Mouse (Mus musculus): ENCODE measurements around the gene Tmem82. TPM values are rescaled to one million over a fixed set of nuclear protein-coding genes. Genes with fewer than 3 reads are reported as not detected.

Tmem82 gene
- polyA plus RNA-seq, 1 experiment from 2014 or later: 0.54 TPM

GRCm38 (mm10) chr4:141623666-141624065 lies 5.2 kb upstream of the Tmem82 start, which contains the start of gene Slc25a34:
TSS of gene Slc25a34 (minus strand) at chr4:141623821.
- Histone ChIP-seq H3K27me3 (no peaks in the 10 kb centered on the region), H3K9me3 (no peaks in the 10 kb centered on the region), H3K4me2 (replicated peaks) (no peak within 1 kb of the TSS), H3K36me3 (peaks cover 35% of the 10 kb centered on the region), H3K4me3 (no peak within 1 kb of the TSS), H3K27ac (no peak within 1 kb of the TSS), H3K4me1 (no peaks in the 10 kb centered on the region), H3K9ac (no peak within 1 kb of the TSS)
- 20% methylated on average over 1 of the region's 1 CpGs for WGBS
- ATAC-seq (ENCODE audit: insufficient number of reproducible peaks, insufficient read depth, low FRiP score, low TSS enrichment): no peak

GRCm38 (mm10) chr4:141623037-141623436 lies 4.6 kb upstream of the Tmem82 start:
- WGBS: 89% methylated on average over 11 of the region's 11 CpGs

GRCm38 (mm10) chr4:141622580-141622979 lies 4.1 kb upstream of the Tmem82 start:
- no peak overlapping the region for H3K9ac ChIP-seq
- H3K4me1 ChIP-seq: 0 out of 2 replicates have a peak, but pooled peaks cover 3% of the 10 kb centered on the region
- no peak overlapping the region for H3K4me3 ChIP-seq
- H3K36me3 ChIP-seq: peaks cover 24% of the 10 kb centered on the region
- no peak overlapping the region for H3K4me2 ChIP-seq (replicated peaks)
- no peaks in the 10 kb centered on the region for H3K9me3 ChIP-seq
- H3K27ac ChIP-seq: no peak overlapping the region
- no peak for ATAC-seq (ENCODE audit: insufficient number of reproducible peaks, insufficient read depth, low FRiP score, low TSS enrichment)
- H3K27me3 ChIP-seq: peaks cover 3% of the 10 kb centered on the region; the same call in 1 of the 2 replicates
- WGBS: 70% methylated on average over 5 of the region's 5 CpGs

More at GRCm38 (mm10) chr4:141623037-141623436, 4.6 kb upstream of the Tmem82 start:
- H3K4me1 ChIP-seq: no peaks in the 10 kb centered on the region
- H3K27ac ChIP-seq: no peak overlapping the region
- H3K9me3 ChIP-seq: no peaks in the 10 kb centered on the region
- no peaks in the 10 kb centered on the region; the same call in 1 of the 2 replicates for H3K27me3 ChIP-seq
- no peak overlapping the region for H3K4me3 ChIP-seq
- no peak overlapping the region for H3K9ac ChIP-seq
- H3K4me2 ChIP-seq (replicated peaks): no peak overlapping the region
- no peak for ATAC-seq (ENCODE audit: insufficient number of reproducible peaks, insufficient read depth, low FRiP score, low TSS enrichment)
- peaks cover 29% of the 10 kb centered on the region for H3K36me3 ChIP-seq

GRCm38 (mm10) chr4:141622091-141622490 lies 3.7 kb upstream of the Tmem82 start:
- WGBS: 86% methylated on average over 8 of the region's 8 CpGs
- Histone ChIP-seq H3K4me3 (no peak overlapping the region), H3K9me3 (no peaks in the 10 kb centered on the region), H3K9ac (no peak overlapping the region), H3K27ac (no peak overlapping the region), H3K27me3 (peaks cover 3% of the 10 kb centered on the region; the same call in 1 of the 2 replicates), H3K4me1 (0 out of 2 replicates have a peak, but pooled peaks cover 6% of the 10 kb centered on the region), H3K36me3 (peaks cover 21% of the 10 kb centered on the region), H3K4me2 (replicated peaks) (no peak overlapping the region)
- ATAC-seq (ENCODE audit: insufficient number of reproducible peaks, insufficient read depth, low FRiP score, low TSS enrichment): no peak

GRCm38 (mm10) chr4:141621297-141621696 lies 2.9 kb upstream of the Tmem82 start:
- Histone ChIP-seq H3K27ac (no peak overlapping the region), H3K4me2 (replicated peaks) (no peak overlapping the region), H3K9ac (no peak overlapping the region), H3K4me3 (no peak overlapping the region), H3K4me1 (0 out of 2 replicates have a peak, but pooled peaks cover 6% of the 10 kb centered on the region), H3K27me3 (peaks cover 5% of the 10 kb centered on the region), H3K36me3 (peaks cover 15% of the 10 kb centered on the region), H3K9me3 (no peaks in the 10 kb centered on the region)
- 82% methylated on average over 8 of the region's 8 CpGs for WGBS
- no peak for ATAC-seq (ENCODE audit: insufficient number of reproducible peaks, insufficient read depth, low FRiP score, low TSS enrichment)

- Histone ChIP-seq H3K27me3 (peaks cover 6% of the 10 kb centered on the region), H3K4me3 (no peak overlapping the region), H3K27ac (no peak overlapping the region), H3K4me1 (0 out of 2 replicates have a peak, but pooled peaks cover 6% of the 10 kb centered on the region), H3K9me3 (no peaks in the 10 kb centered on the region), H3K9ac (0 out of 2 replicates have a peak overlapping the region, but pooled peaks have one; percentile 2), H3K4me2 (replicated peaks) (no peak overlapping the region), H3K36me3 (no peaks in the 10 kb centered on the region)
- no peak for ATAC-seq (ENCODE audit: insufficient number of reproducible peaks, insufficient read depth, low FRiP score, low TSS enrichment)
- 83% methylated on average over 9 of the region's 9 CpGs for WGBS
These were observed 958 bp upstream of the Tmem82 start for GRCm38 (mm10) chr4:141619299-141619883.

- peaks cover 6% of the 10 kb centered on the region for H3K27me3 ChIP-seq
- H3K4me2 ChIP-seq (replicated peaks): peak overlapping the region; percentile 45
- 13% methylated on average over 22 of the region's 22 CpGs for WGBS
- no peaks in the 10 kb centered on the region for H3K9me3 ChIP-seq
- H3K36me3 ChIP-seq: no peaks in the 10 kb centered on the region
- no peak for ATAC-seq (ENCODE audit: insufficient number of reproducible peaks, insufficient read depth, low FRiP score, low TSS enrichment)
- 0 out of 2 replicates have a peak overlapping the region, but pooled peaks have one; percentile 27 for H3K9ac ChIP-seq
- no peak overlapping the region for H3K27ac ChIP-seq
- peak overlapping the region; percentile 24 for H3K4me3 ChIP-seq
- H3K4me1 ChIP-seq: 0 out of 2 replicates have a peak, but pooled peaks cover 6% of the 10 kb centered on the region
These were observed 419 bp downstream of the Tmem82 start for GRCm38 (mm10) chr4:141617863-141618564.

GRCm38 (mm10) chr4:141617299-141617698 lies 1.1 kb downstream of the Tmem82 start:
- H3K4me2 ChIP-seq (replicated peaks): peak overlapping the region; percentile 45
- 0 out of 2 replicates have a peak overlapping the region, but pooled peaks have one; percentile 27 for H3K9ac ChIP-seq
- H3K4me3 ChIP-seq: peak overlapping the region; percentile 24
- H3K36me3 ChIP-seq: no peaks in the 10 kb centered on the region
- H3K9me3 ChIP-seq: no peaks in the 10 kb centered on the region
- no peak overlapping the region for H3K27ac ChIP-seq
- H3K4me1 ChIP-seq: 0 out of 2 replicates have a peak, but pooled peaks cover 6% of the 10 kb centered on the region
- whole genome bisulfite sequencing: 6% methylated on average over 20 of the region's 20 CpGs
- ATAC-seq (ENCODE audit: insufficient number of reproducible peaks, insufficient read depth, low FRiP score, low TSS enrichment): no peak
- H3K27me3 ChIP-seq: peaks cover 6% of the 10 kb centered on the region

GRCm38 (mm10) chr4:141616811-141617210 lies 1.6 kb downstream of the Tmem82 start:
- Histone ChIP-seq H3K9me3 (no peaks in the 10 kb centered on the region), H3K27me3 (peaks cover 6% of the 10 kb centered on the region), H3K27ac (no peak overlapping the region), H3K4me2 (replicated peaks) (no peak overlapping the region), H3K36me3 (no peaks in the 10 kb centered on the region), H3K9ac (no peak overlapping the region), H3K4me1 (0 out of 2 replicates have a peak, but pooled peaks cover 6% of the 10 kb centered on the region), H3K4me3 (no peak overlapping the region)
- no peak for ATAC-seq (ENCODE audit: insufficient number of reproducible peaks, insufficient read depth, low FRiP score, low TSS enrichment)
- 68% methylated on average over 6 of the region's 6 CpGs for WGBS

GRCm38 (mm10) chr4:141614946-141615345 lies 3.5 kb downstream of the Tmem82 start:
- Histone ChIP-seq H3K27ac (no peak overlapping the region), H3K9ac (no peak overlapping the region), H3K27me3 (peaks cover 6% of the 10 kb centered on the region), H3K36me3 (no peaks in the 10 kb centered on the region), H3K4me1 (0 out of 2 replicates have a peak, but pooled peaks cover 6% of the 10 kb centered on the region), H3K4me3 (no peak overlapping the region), H3K4me2 (replicated peaks) (no peak overlapping the region), H3K9me3 (no peaks in the 10 kb centered on the region)
- no peak for ATAC-seq (ENCODE audit: insufficient number of reproducible peaks, insufficient read depth, low FRiP score, low TSS enrichment)
- 83% methylated on average over 14 of the region's 14 CpGs for WGBS

GRCm38 (mm10) chr4:141609538-141609937 lies 8.9 kb downstream of the Tmem82 start:
- Histone ChIP-seq H3K27me3 (no peaks in the 10 kb centered on the region), H3K4me3 (no peak overlapping the region), H3K9me3 (no peaks in the 10 kb centered on the region), H3K27ac (no peak overlapping the region), H3K36me3 (no peaks in the 10 kb centered on the region), H3K9ac (no peak overlapping the region), H3K4me1 (0 out of 2 replicates have a peak, but pooled peaks cover 1% of the 10 kb centered on the region), H3K4me2 (replicated peaks) (no peak overlapping the region)
- no peak for ATAC-seq (ENCODE audit: insufficient number of reproducible peaks, insufficient read depth, low FRiP score, low TSS enrichment)
- WGBS: 75% methylated on average over 6 of the region's 6 CpGs

Data from embryonic facial prominence, embryonic 12.5 days (tissue).